Mouse (Mus musculus): ENCODE results near the gene Ptpro. TPM values are rescaled to one million over a fixed set of nuclear protein-coding genes. Genes with fewer than 3 reads are reported as not detected.

Gene Ptpro
- total RNA-seq, 2 experiments from 2014 or later, result 44.4 to 51.1 TPM

GRCm38 (mm10) chr6:137498781-137499180, 246.7 kb downstream of the Ptpro start:
- DNase-seq, result no peak

- DNase-seq, result no peak
Observed at GRCm38 (mm10) chr6:137503009-137503408, 250.9 kb downstream of the Ptpro start.

DNA sequence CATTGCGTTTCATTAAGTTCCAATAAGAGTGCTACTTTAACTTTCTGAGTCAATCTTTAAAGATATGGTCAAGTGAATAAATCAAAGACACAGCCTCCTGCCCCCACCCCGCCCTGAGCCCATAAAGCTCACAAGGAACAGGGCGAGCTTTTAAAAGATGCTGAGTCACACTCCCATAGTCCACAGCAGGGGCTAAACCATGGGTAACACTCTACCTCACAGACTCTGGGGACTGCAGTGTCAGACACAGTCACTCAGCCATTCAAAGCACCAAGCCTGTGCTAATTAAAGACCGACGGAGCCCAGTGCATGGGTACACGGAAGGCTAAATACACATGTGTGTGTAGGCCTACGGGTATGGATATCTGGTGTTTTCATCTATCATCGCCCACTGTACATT, 251.3 kb downstream of the Ptpro start:
- DNase-seq, result no peak

DNA sequence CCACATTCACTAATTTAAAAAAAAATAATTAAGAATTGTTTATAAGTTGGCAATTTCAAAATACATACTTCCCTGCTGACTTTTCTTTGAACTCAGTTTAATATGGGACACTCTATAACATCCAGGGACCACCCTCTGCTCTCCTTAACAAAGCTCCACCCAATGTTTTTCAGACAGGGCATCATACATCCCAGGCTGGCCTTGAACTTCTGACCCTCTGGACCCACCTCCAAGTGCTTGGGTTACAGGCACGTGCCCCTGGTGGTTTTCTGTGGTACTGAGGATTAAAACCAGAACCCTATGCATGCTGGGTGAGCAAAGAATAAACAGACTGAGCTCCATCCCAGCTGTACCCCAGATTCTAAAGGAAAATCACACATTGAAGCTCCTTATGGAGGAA, 251.9 kb downstream of the Ptpro start:
- DNase-seq, result no peak

DNA sequence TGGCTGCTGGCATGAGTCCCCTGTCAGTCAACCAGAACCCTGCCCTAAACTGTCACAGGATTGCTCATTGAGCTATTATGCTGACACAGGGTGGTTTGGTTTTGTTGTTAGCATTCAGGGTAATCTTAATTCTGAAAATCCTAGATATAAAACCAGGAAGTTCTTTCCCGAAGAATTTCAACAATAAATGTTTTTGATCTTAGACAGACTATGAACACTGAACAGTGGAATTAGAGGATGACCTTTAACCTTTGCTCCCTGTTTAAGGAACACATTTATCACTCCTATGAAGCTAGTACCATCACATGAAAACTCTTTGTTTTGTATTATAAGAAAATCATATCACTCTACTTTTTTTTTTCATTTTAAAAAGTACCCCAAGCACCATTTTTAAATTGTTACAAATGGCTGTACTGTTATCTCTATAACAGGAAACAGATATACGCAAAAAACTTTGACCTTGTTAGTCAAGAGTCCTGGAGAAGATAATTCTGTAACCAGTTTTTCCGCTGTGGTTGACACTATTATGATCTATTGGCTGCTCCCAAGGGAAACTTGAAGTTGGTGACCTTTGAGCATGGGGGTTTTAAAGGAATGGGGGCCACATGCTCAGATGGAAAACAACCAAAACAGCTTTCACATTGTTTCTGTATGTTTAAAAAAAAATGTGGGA, 253.6 kb downstream of the Ptpro start:
- no peak for DNase-seq

GRCm38 (mm10) chr6:137506563-137506962, 254.4 kb downstream of the Ptpro start:
- DNase-seq, result no peak

DNA sequence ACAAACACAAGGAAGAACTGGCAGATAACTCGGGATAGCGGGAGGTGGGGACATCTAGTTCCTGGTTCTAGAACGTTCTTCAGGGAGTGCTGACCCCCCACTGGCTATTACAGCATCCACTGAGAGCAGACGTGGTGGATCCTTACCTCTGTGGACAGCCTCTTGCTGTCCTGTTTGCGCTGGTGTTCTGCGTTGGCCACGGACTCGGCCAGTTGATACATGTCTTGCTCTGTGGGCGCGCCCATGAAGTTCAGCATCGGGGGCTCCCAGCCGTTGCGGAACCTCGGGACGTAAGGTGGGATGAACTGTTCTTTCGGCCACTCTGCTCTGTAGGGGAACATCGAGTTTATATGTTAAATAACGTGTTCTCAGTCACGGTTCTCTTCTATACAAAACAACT, 256.8 kb downstream of the Ptpro start:
- DNase-seq, result no peak

DNA sequence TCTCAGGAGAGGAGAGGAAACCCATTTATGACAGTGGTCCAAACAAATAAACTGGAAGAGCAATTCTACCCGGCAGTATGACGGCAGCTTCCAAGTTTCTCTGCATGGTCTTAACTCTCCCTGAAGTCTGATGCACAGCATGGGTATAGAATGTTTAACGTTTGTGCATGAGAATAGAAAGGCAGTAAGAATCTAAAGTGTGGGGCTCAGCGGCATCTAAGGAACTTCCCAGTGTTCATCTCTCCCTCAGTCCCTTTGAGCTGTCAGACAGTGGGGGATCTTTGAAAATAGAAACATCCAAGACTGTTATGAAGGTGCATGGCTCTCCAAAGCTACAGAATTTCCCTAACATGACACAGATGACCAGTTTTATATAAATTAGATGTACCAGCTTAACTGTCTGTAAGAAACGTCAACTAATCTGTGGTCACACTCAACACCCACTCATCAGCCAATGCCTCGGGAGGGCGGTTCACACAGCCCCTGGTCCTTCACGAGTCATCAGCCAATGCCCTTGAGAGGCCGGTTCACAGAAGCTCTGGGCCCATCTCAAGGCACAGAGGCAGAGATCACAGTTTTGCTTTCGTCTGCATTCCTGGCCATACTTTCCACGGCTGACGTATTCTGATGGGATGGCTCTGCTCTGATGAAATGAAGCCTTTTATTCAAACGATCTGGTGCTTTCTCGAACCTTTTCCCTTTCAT, 257.4 kb downstream of the Ptpro start:
- no peak for DNase-seq

GRCm38 (mm10) chr6:137512753-137513152, 260.6 kb downstream of the Ptpro start:
- no peak for DNase-seq

Other genes starting within 250 kb of the Ptpro start
- gene Rerg, start 81.8 kb upstream of the Ptpro start, total RNA-seq (2021), result 10 to 100 TPM; 37.5 to 41.0 TPM

Data from layer of hippocampus, postnatal 36 days (tissue).